Mouse (Mus musculus) neural tube, embryonic 14.5 days (tissue): ENCODE measurements around the gene Slc28a1. TPM values are rescaled to one million over a fixed set of nuclear protein-coding genes. Genes with fewer than 3 reads are reported as not detected.

ENCODE experiments used
- ATAC-seq: fragments of 200-750 bp; cut with Nextera tagmentation; 2 replicates; pipeline ENCODE4 v1.8.0; 2017; ENCODE audit warnings: low read depth, mild to moderate bottlenecking, moderate TSS enrichment, moderate library complexity
- H3K27ac ChIP-seq: fragments of 300-500 bp; sonication (generic); 2 replicates; pipeline ENCODE4 v1.5.1; 2014; ENCODE audit warnings: low read depth, mild to moderate bottlenecking, control low read depth, low read length, moderate library complexity, mixed read lengths
- H3K27me3 ChIP-seq: fragments of 300-500 bp; sonication (generic); 2 replicates; pipeline ENCODE4 v1.6.1; 2014; ENCODE audit warnings: low read length; ENCODE audit not compliant: control insufficient read depth, insufficient read depth
- H3K36me3 ChIP-seq: fragments of 300-500 bp; sonication (generic); 2 replicates; pipeline ENCODE4 v1.6.1; 2014; ENCODE audit warnings: low read length, mixed read lengths; ENCODE audit not compliant: control insufficient read depth, insufficient read depth
- H3K4me1 ChIP-seq: fragments of 300-500 bp; sonication (generic); 2 replicates; pipeline ENCODE4 v1.6.1; 2014; ENCODE audit warnings: low read length; ENCODE audit not compliant: control insufficient read depth, insufficient read depth
- H3K4me2 ChIP-seq: fragments of 300-500 bp; sonication (generic); 2 replicates; pipeline ENCODE4 v1.6.1; 2014; ENCODE audit warnings: mild to moderate bottlenecking, low read depth, low read length, control low read depth
- H3K4me3 ChIP-seq: fragments of 300-500 bp; sonication (generic); 2 replicates; pipeline ENCODE4 v1.5.1; 2014; ENCODE audit warnings: low read depth, low read length, control low read depth, mixed read lengths
- H3K9ac ChIP-seq: fragments of 300-500 bp; sonication (generic); replicated peaks from 2 replicates; pipeline ENCODE4 v1.6.1; 2014; ENCODE audit warnings: low read depth, mild to moderate bottlenecking, control low read depth, low read length, mixed read lengths
- H3K9me3 ChIP-seq: fragments of 300-500 bp; sonication (generic); 2 replicates; pipeline ENCODE4 v1.6.1; 2016; ENCODE audit warnings: low read length; ENCODE audit not compliant: control insufficient read depth
- WGBS: fragments of 180-500 bp; shearing (Covaris S2); extraction: QIAGEN DNeasy Blood & Tissue Kit; methylation state at CpG from one replicate; pipeline ENCODE4 v1.1.7; 2014; 5-methylcytosine and 5-hydroxymethylcytosine counted together
- polyA plus RNA-seq: library from polyadenylated mRNA; unstranded; fragments of >200 nt; fragmentation: Nextera tagmentation; extraction: Ambion mirVana; gene quantifications from 2 replicates; pipeline ENCODE4 v1.2.1, GENCODE M21; 2014

Gene Slc28a1
- polyA plus RNA-seq, 1 experiment from 2014 or later: not detected

DNA sequence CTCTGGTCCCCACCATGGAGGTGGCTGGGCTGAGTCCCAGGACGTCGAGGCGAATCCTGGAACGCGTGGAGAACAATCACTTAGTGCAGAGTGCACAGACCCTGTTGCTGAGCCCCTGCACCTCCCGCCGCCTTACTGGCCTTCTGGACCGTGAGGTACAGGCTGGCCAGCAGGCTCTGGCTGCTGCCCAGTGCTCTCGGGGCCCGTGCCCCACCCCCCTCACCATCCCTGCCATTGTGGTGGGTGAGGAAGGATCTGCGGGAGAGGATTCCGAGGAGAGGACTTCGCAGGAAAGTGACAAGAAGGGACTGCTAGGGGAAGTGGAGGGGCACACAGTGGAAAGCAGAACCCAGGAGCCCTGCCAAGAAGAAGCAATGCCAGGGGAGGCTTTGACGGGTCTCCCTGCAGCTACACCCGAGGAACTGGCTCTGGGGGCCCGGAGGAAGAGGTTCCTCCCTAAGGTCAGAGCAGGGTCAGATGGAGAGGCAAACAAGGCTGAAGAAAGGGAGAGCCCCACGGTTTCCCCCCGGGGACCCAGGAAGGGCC, 21.1 kb upstream of the Slc28a1 start:
- Histone ChIP-seq H3K36me3 (no peaks in the 10 kb centered on the region), H3K4me2 (no peak overlapping the region), H3K9me3 (no peaks in the 10 kb centered on the region), H3K9ac (no peak overlapping the region), H3K27me3 (no peaks in the 10 kb centered on the region), H3K27ac (no peak overlapping the region), H3K4me1 (no peaks in the 10 kb centered on the region), H3K4me3 (no peak overlapping the region)
- 55% methylated on average over 18 of the region's 18 CpGs for WGBS
- no peak for ATAC-seq

DNA sequence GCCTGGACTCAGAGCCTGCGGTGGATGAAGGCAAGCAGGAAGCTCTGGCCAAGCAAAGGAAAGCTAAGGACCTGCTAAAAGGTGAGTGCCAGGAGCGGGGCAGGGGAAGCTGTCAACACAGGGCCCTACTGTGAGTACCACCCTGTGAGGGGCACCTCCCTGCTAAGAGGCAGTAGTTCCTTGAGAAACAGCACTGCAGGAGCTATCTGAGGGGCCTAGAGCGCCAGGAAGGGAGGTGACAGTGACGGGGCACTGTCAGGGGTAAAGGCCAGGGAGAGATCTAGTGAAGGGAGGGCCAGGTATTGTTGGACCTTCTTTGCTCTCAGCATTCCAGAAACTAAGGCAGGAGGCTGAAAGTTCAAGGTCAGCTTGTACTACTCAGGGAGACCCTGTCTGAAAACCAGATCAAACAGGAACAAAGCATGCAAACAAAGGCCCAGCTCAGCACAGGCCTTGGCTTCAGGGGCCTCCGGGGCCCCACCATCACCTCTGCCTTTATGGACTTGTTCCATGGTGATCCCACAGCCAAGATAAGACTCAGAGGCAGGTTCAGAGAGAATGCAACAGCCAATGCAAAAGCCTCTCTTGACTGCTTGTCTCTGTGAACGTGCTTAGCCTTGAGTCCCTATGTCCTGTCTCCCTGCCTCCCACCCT, 20.4 kb upstream of the Slc28a1 start:
- WGBS: 75% methylated on average over 6 of the region's 6 CpGs
- no peak overlapping the region for H3K4me2 ChIP-seq

DNA sequence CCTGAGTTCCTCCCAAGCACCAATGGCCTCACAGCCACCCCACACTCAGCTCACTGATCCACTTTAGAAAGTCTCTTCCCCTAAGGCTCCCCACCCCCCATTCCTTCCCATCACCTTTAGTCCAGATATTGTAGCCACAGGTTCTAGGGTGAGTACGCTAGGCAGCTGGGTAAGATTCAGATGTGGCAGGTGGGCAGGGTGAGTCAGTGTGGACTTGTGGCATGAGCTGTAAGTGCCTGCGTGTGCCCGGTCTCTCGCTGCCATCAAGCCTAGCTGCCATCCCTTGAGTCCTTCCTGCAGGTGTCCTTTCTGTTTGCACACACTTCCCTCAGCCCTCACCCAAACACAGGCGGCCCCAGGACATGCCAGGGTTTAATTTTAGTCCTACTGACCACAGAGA, 14.3 kb upstream of the Slc28a1 start:
- no peak overlapping the region for H3K4me2 ChIP-seq

More for the DNA sequence above, 20.4 kb upstream of the Slc28a1 start:
- no peaks in the 10 kb centered on the region for H3K27me3 ChIP-seq
- H3K36me3 ChIP-seq: no peaks in the 10 kb centered on the region
- no peaks in the 10 kb centered on the region for H3K4me1 ChIP-seq
- H3K27ac ChIP-seq: no peak overlapping the region
- ATAC-seq: no peak
- no peak overlapping the region for H3K9ac ChIP-seq
- H3K4me3 ChIP-seq: no peak overlapping the region
- no peaks in the 10 kb centered on the region for H3K9me3 ChIP-seq

DNA sequence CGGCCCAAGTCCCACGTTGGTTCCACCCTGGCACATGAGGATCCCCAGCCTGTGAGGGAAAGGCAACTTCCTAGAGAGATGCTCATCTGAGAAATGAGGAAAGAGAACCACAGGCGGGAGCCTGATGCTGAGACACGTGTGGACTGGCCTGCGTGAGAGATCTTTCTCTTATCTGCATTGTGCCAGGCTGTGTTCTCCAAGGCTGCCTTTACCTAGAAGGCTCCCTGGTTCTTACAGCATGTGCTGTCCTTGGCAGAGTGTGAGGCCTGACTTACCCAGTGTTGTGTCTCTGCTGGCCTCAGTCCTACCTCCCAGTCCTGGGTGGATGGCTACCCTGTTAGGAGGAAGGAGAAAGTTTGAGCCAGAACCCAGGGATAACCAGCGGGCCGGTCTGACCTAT, 11.7 kb upstream of the Slc28a1 start:
- no peak overlapping the region for H3K27ac ChIP-seq
- no peak for ATAC-seq
- 89% methylated on average over 7 of the region's 7 CpGs for WGBS
- H3K9ac ChIP-seq: no peak overlapping the region
- no peak overlapping the region for H3K4me3 ChIP-seq
- H3K27me3 ChIP-seq: no peaks in the 10 kb centered on the region
- H3K4me2 ChIP-seq: no peak overlapping the region
- H3K9me3 ChIP-seq: no peaks in the 10 kb centered on the region
- H3K4me1 ChIP-seq: no peaks in the 10 kb centered on the region
- no peaks in the 10 kb centered on the region for H3K36me3 ChIP-seq

More for the DNA sequence above, 14.3 kb upstream of the Slc28a1 start:
- H3K4me3 ChIP-seq: no peak overlapping the region
- 84% methylated on average over 5 of the region's 5 CpGs for WGBS
- H3K4me1 ChIP-seq: no peaks in the 10 kb centered on the region
- no peaks in the 10 kb centered on the region for H3K27me3 ChIP-seq
- no peak for ATAC-seq
- no peaks in the 10 kb centered on the region for H3K36me3 ChIP-seq
- H3K9me3 ChIP-seq: no peaks in the 10 kb centered on the region
- no peak overlapping the region for H3K27ac ChIP-seq
- no peak overlapping the region for H3K9ac ChIP-seq

DNA sequence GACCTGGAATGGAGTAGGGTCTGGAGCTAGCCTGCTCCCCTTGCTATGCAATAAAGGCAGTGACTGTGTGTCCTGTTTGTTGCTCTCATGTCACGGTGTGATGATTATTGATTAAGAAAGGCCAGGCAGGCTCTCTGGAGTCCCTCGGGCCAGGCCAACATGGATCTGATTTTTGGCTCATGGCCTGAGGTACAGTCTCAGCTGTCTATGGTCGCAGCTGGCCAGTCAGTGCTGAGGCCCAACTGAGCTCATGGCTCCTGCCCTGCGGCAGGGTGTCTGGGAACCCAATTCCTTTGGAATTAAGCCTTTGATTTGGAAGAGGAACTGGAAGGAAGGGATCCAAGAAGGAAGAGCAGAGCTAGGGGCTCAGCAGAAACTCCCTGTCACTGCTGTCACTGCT, 9.1 kb upstream of the Slc28a1 start:
- H3K36me3 ChIP-seq: no peaks in the 10 kb centered on the region
- no peaks in the 10 kb centered on the region for H3K9me3 ChIP-seq
- no peak overlapping the region for H3K4me2 ChIP-seq
- ATAC-seq: no peak
- no peak overlapping the region for H3K27ac ChIP-seq
- H3K27me3 ChIP-seq: no peaks in the 10 kb centered on the region
- H3K4me3 ChIP-seq: no peak overlapping the region
- no peaks in the 10 kb centered on the region for H3K4me1 ChIP-seq
- 55% methylated on average over 4 of the region's 4 CpGs for WGBS
- no peak overlapping the region for H3K9ac ChIP-seq

DNA sequence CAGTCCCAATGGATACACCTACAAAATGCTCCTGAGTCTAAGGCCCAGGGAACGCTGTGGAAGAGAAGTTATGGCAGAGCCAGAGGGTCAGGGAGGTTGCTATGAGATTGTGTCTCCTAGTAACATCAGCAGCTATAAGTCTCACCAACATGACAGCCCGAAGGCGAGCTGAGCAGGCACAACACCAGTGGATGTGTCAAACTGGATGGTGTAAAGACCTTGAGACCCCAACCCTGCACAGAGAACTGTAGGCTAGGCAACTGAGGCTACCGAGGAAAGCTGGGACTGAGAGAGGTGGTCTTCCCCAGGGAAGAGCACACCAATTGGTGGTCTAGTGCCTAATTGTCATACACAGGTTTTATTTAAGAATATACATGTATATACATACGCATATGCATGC, 6.4 kb upstream of the Slc28a1 start:
- Histone ChIP-seq H3K27me3 (no peaks in the 10 kb centered on the region), H3K9me3 (no peaks in the 10 kb centered on the region), H3K36me3 (no peaks in the 10 kb centered on the region), H3K4me2 (no peak overlapping the region), H3K4me3 (no peak overlapping the region), H3K27ac (no peak overlapping the region), H3K4me1 (no peaks in the 10 kb centered on the region), H3K9ac (no peak overlapping the region)
- WGBS: 89% methylated on average over 5 of the region's 5 CpGs
- no peak for ATAC-seq

DNA sequence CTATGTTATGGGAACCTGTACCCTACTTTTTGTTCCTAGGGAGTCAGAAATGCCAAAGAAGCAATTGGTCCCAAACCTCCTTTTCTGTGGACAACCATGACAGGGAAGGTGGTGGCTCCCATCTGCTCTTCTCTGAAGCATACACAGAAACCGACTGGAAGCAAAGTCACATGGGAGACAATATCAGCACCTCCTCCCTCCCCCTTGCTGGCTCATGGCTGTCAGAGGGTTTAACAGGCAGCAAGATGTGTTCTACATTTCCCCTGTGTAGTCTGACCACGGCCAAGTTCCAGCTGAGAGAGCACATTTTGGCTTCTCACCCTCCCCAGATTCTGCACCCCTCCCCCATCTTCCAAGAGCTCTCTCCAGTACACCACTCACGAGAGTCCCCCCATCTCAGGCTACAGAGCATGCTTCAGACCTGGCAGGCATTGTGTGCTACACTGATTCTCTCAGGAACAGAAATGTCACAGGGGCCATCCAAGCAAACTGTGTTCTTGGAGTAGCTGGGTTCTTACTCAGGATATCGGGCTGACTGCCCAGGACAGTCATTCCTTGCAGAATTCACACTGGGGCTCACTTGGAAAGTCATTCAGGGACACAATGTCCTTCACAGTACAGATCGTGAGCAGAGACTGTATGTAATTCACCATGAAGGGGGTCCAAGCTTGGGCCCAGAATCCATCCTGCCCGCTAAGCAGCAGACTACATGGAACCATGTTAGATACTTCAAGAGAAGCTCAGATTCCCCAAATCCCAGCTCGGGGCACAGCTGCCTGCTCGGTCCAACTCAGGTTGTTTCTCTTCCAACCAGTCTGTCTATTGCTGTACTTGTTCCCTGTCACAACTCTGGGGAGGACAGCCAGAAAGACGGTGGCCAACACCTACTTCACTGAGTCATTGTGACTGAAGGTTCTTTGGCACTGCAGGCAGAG, 4.6 kb upstream of the Slc28a1 start:
- WGBS: 70% methylated on average over 9 of the region's 9 CpGs

DNA sequence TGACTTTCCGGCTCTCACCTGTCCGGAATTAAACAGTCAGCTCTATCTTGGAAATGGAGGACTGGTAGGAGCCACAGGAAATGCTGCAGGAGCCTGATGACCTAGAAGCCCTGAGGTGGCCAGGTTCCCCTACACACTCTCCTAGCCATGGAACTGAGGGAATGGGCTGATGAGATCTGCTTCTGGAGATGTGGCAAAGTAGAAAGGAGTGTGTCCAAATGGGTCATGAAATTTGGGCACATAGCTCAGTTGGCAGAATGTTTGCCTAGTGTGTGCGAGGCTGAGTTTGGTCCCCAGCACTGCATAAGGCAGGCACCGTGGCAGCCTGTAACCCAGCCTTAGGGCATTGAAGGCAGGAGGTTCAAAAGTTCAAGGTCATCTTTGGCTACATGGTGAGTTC, 3.8 kb upstream of the Slc28a1 start:
- WGBS: 94% methylated on average over 4 of the region's 4 CpGs
- no peaks in the 10 kb centered on the region for H3K4me1 ChIP-seq
- ATAC-seq: no peak
- no peaks in the 10 kb centered on the region for H3K9me3 ChIP-seq
- H3K4me3 ChIP-seq: no peak overlapping the region
- no peak overlapping the region for H3K9ac ChIP-seq
- H3K27ac ChIP-seq: no peak overlapping the region
- no peaks in the 10 kb centered on the region for H3K36me3 ChIP-seq
- H3K27me3 ChIP-seq: no peaks in the 10 kb centered on the region
- no peak overlapping the region for H3K4me2 ChIP-seq

More for the DNA sequence above, 4.6 kb upstream of the Slc28a1 start:
- H3K4me3 ChIP-seq: no peak overlapping the region
- no peaks in the 10 kb centered on the region for H3K4me1 ChIP-seq
- H3K27ac ChIP-seq: no peak overlapping the region
- H3K4me2 ChIP-seq: no peak overlapping the region
- no peaks in the 10 kb centered on the region for H3K36me3 ChIP-seq
- no peaks in the 10 kb centered on the region for H3K27me3 ChIP-seq
- ATAC-seq: no peak
- no peaks in the 10 kb centered on the region for H3K9me3 ChIP-seq
- H3K9ac ChIP-seq: no peak overlapping the region

DNA sequence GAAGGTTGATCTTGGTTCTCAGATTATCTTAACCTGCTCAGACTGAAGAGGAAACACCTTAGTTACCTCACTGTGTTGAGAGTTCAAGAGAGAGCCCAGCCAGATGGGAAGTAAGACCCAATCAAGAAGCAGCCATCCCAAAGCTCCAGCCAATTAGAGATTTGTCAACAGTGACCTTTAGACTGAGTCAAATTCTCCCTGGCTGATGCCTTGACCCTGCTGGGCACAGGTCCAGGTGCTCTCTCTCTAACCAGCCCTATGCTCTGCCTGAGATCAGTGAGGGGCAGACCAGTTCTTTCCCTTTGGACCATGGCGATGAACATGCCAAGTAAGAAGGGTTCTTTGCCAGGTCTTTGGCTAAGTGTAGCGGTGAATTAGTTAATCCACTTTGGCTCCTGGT, 2.9 kb upstream of the Slc28a1 start:
- H3K4me1 ChIP-seq: no peaks in the 10 kb centered on the region
- no peak overlapping the region for H3K9ac ChIP-seq
- H3K36me3 ChIP-seq: no peaks in the 10 kb centered on the region
- H3K27me3 ChIP-seq: no peaks in the 10 kb centered on the region
- no peak overlapping the region for H3K4me2 ChIP-seq
- H3K27ac ChIP-seq: no peak overlapping the region
- no peak for ATAC-seq
- H3K4me3 ChIP-seq: no peak overlapping the region
- no peaks in the 10 kb centered on the region for H3K9me3 ChIP-seq
- WGBS: 95% methylated on average over 2 of the region's 2 CpGs
